Mouse (Mus musculus) hindbrain, embryonic 14.5 days (tissue): ENCODE measurements at regions not wholly inside any gene's neighbourhood (a gene's known extent, or its start where the extent isn't known, plus 50 kb on each side); places are given as distances from the start of the nearest gene placed in this dataset.

Experiments used
- ATAC-seq: fragments of 200-750 bp; cut with Nextera tagmentation; 2 replicates; pipeline ENCODE4 v1.8.0; 2017; ENCODE audit warnings: moderate number of reproducible peaks, mild to moderate bottlenecking, moderate TSS enrichment, moderate library complexity; ENCODE audit not compliant: low FRiP score
- DNase-seq: peaks from one replicate; pipeline ENCODE4 v3.0.0-alpha.2; 2015; ENCODE audit warnings: low spot score
- H3K27ac ChIP-seq: fragments of 300-500 bp; sonication (generic); 2 replicates; pipeline ENCODE4 v1.5.1; 2014; ENCODE audit warnings: mild to moderate bottlenecking, moderate library complexity
- H3K27me3 ChIP-seq: fragments of 300-500 bp; sonication (generic); 2 replicates; pipeline ENCODE4 v1.6.1; 2014; ENCODE audit warnings: mild to moderate bottlenecking, low read length, mixed read lengths; ENCODE audit not compliant: control insufficient read depth, insufficient read depth
- H3K36me3 ChIP-seq: fragments of 300-500 bp; sonication (generic); replicated peaks from 2 replicates; pipeline ENCODE4 v1.6.1; 2014; ENCODE audit not compliant: control insufficient read depth, insufficient read depth
- H3K4me1 ChIP-seq: fragments of 300-500 bp; sonication (generic); replicated peaks from 2 replicates; pipeline ENCODE4 v1.6.1; 2014; ENCODE audit warnings: antibody characterized with exemption, low read length, mixed read lengths; ENCODE audit not compliant: control insufficient read depth, insufficient read depth
- H3K4me2 ChIP-seq: fragments of 300-500 bp; sonication (generic); replicated peaks from 2 replicates; pipeline ENCODE4 v1.6.1; 2014; ENCODE audit warnings: mild to moderate bottlenecking, moderate library complexity
- H3K4me3 ChIP-seq: fragments of 300-500 bp; sonication (generic); replicated peaks from 2 replicates; pipeline ENCODE4 v1.5.1; 2014; ENCODE audit warnings: mild to moderate bottlenecking, low read length
- H3K9ac ChIP-seq: fragments of 300-500 bp; sonication (generic); 2 replicates; pipeline ENCODE4 v1.6.1; 2014
- H3K9me3 ChIP-seq: fragments of 300-500 bp; sonication (generic); 2 replicates; pipeline ENCODE4 v1.6.1; 2016; ENCODE audit warnings: low read length; ENCODE audit not compliant: control insufficient read depth
- WGBS: fragments of 180-500 bp; shearing (Covaris S2); extraction: QIAGEN DNeasy Blood & Tissue Kit; methylation state at CpG from one replicate; pipeline ENCODE4 v1.1.7; 2014; 5-methylcytosine and 5-hydroxymethylcytosine counted together

DNA sequence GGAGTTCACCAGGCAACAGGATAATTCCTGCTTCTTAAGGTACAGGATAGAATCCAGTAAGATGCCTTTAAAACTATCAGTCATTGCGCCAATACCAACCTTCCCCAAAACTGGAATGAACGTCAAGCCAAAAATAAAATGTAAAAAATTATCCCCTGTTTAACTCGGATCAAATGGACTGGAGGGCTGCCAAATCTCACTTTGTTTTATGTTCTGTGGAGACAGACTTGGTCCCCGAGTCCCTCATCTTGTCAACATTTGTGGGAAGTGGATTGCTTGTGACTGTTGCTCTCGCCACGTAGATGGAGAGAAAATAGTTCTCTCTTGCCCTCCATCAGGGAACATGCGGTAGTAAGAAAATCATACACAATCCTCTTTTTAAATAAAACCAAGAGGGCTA is 322.4 kb downstream of the Hlx start:
- no peak overlapping the region for H3K27ac ChIP-seq
- no peak for ATAC-seq
- no peaks in the 10 kb centered on the region for H3K36me3 ChIP-seq
- no peaks in the 10 kb centered on the region for H3K9me3 ChIP-seq
- H3K27me3 ChIP-seq = no peaks in the 10 kb centered on the region
- H3K9ac ChIP-seq = no peak overlapping the region
- WGBS = 82% methylated on average over 7 of the region's 7 CpGs
- no peak overlapping the region for H3K4me3 ChIP-seq
- H3K4me2 ChIP-seq = no peak overlapping the region
- H3K4me1 ChIP-seq = no peaks in the 10 kb centered on the region
- no peak for DNase-seq

DNA sequence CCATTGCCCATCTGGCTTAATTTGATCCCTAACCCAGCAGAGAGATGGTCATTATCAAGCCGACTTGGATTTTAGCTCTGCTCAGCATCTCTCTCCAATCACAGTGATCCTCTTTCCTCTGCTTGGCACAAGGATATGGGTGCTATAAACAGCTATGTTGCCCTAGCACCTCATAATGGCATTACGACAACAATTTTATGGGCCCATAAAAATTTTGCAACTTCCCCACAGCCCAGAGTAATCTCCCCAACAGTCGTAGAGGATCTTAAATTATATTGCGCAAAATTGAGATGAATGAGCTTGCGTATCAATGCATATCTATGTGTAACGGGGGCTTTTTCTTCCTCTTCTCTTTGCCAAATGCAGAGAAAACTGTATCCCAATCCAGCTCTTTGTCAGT is 329.4 kb downstream of the Hlx start:
- no peaks in the 10 kb centered on the region for H3K36me3 ChIP-seq
- H3K27me3 ChIP-seq = no peaks in the 10 kb centered on the region
- 89% methylated on average over 6 of the region's 6 CpGs for WGBS
- H3K4me2 ChIP-seq = no peak overlapping the region
- H3K27ac ChIP-seq = no peak overlapping the region
- no peaks in the 10 kb centered on the region for H3K4me1 ChIP-seq
- no peaks in the 10 kb centered on the region for H3K9me3 ChIP-seq
- DNase-seq = no peak
- no peak overlapping the region for H3K9ac ChIP-seq
- no peak overlapping the region for H3K4me3 ChIP-seq
- ATAC-seq = no peak

DNA sequence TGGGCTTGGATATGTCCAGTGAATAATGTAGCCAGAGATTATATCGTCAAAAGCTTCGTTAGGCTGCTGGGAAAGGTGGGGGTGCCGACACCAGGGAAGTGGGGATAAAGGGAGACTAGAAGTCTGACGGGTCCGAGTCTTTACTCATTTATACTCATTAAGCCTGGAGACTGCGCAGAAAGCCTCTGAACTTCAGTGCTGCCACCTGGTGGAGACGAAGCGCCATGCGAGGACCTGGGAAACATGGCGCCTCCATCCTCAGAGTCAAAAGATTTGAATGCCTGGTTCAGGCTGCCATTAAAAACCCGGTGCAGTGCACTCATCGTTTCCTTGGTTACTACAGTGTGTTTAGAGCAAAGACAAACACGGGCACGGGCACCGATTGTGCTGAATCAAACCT is 337.2 kb downstream of the Hlx start:
- Histone ChIP-seq H3K27me3 (no peaks in the 10 kb centered on the region), H3K27ac (no peak overlapping the region), H3K4me3 (no peak overlapping the region), H3K9me3 (no peaks in the 10 kb centered on the region), H3K36me3 (no peaks in the 10 kb centered on the region), H3K4me1 (0 out of 2 replicates have a peak, but pooled peaks cover 5% of the 10 kb centered on the region), H3K4me2 (no peak overlapping the region), H3K9ac (no peak overlapping the region)
- ATAC-seq (no peak), DNase-seq (peak; percentile 66)
- WGBS = 58% methylated on average over 15 of the region's 15 CpGs

DNA sequence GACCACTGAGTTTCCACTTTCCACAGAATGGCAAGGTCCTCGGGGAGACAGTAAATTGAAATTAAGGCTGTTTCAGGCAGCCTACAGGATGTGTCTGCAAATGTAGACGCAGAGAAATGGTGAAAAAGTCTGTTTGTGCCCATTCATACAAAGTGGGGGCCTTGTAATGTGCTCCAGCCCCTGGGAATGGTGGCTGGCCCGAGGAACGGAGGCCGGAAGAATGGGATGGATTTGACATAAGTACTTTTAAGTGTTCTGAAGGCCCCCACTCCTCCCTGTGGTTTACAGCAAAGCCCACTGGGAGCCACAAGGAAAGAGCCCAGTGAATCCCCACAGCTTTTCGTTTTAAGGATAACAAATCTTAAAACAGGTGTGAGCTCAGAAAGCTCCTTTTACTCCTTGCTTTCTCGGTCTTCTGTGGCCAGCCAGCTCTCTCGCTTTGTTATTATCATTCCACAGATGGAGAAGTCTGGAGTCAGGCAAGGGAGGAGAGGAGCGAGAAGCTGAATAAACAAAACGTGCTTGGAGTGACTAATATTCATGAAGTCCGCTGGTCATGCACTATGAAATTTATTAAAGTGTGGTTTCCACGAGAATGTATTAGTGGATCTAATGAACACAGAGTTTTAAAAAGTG is 337.7 kb downstream of the Hlx start:
- Histone ChIP-seq H3K27me3 (no peaks in the 10 kb centered on the region), H3K4me3 (no peak overlapping the region), H3K27ac (no peak overlapping the region), H3K9ac (no peak overlapping the region), H3K4me1 (0 out of 2 replicates have a peak, but pooled peaks cover 5% of the 10 kb centered on the region), H3K36me3 (no peaks in the 10 kb centered on the region), H3K9me3 (no peaks in the 10 kb centered on the region), H3K4me2 (no peak overlapping the region)
- WGBS = 82% methylated on average over 12 of the region's 12 CpGs
- DNase-seq (no peak), ATAC-seq (no peak)

DNA sequence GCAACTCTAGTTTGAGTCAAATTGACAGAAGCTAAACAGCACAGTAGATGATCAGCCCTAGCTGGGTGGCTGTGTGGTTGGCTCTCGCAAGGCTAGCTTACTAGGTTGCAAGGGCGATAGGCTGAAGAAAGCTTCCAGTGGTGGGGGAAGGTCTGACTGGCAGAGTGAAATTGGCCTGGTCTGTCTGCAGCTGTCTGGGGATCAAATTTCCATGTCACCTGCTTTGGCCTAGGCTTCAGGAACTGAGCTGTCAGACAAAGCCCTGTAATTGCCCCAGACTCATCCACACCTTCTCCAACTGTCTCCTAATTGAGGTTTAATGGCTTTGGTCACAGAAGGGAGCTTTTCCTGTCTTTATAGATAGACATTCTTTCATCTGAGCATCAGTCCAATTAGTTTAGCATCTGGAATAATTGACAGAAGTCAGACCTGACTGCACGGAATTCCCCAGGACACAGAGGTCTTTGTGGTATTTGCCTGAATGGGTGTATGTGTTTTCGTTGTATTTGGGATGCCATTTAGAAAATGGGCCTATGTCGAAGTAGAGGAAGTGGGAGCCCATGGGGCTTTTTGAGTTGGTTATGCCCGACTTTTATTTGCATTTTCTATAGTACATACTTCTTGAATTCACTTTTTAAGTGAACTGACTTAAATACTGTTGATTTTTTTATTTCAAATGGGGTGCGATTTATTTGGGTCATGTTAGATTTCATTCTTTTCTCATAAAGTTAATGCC is 348.2 kb downstream of the Hlx start:
- Histone ChIP-seq H3K36me3 (no peaks in the 10 kb centered on the region), H3K9ac (no peak overlapping the region), H3K9me3 (no peaks in the 10 kb centered on the region), H3K4me3 (no peak overlapping the region), H3K27me3 (no peaks in the 10 kb centered on the region), H3K4me2 (no peak overlapping the region), H3K4me1 (no peaks in the 10 kb centered on the region), H3K27ac (no peak overlapping the region)
- DNase-seq (no peak), ATAC-seq (no peak)
- 86% methylated on average over 7 of the region's 7 CpGs for WGBS

DNA sequence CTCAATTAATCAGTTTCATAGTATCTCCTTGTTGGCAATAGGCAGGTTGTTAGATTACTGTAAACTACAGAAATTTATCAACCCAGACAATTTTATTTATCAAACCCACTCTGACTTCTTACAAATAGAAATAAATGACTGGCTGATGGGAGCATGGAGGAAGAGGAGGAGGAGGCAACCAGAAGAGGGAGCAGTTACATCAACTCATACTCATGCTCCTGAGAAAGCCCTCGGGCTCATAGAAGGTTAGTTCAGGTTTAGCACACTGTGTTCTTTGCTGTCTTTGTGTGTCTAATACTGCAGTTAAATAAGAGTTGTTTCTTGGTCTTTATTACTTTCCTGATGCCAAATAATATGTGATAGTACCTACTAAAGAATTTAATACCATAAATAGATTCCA is 344.6 kb upstream of the 1700056E22Rik start:
- no peak overlapping the region for H3K27ac ChIP-seq
- H3K36me3 ChIP-seq = no peaks in the 10 kb centered on the region
- peaks cover 6% of the 10 kb centered on the region; the same call in 1 of the 2 replicates for H3K9me3 ChIP-seq
- no peaks in the 10 kb centered on the region for H3K27me3 ChIP-seq
- no peaks in the 10 kb centered on the region for H3K4me1 ChIP-seq
- H3K4me3 ChIP-seq = no peak overlapping the region
- 94% methylated on average over 1 of the region's 1 CpGs for WGBS
- DNase-seq = no peak
- no peak overlapping the region for H3K4me2 ChIP-seq
- no peak for ATAC-seq
- H3K9ac ChIP-seq = no peak overlapping the region

DNA sequence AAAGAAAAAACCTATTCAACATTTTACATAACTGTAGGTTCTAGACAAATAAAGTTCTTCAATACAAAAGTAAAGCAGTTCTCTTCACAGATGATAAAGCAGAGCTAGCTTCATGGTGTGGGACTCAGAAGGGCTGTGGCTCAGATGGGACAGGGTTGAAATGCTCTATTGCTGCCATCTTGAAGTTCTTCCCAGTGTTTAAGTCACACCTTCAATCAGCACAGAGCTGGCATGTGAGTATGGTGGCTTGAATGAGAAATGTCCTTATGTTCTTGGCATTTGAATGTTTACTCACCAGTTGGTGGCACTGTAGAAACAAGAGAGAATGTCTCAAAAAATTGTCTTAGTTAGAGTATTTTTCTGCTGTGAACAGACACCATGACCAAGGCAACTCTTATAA is 330.9 kb upstream of the 1700056E22Rik start:
- DNase-seq (no peak), ATAC-seq (no peak)
- H3K4me2 ChIP-seq = no peak overlapping the region
- H3K27me3 ChIP-seq = no peaks in the 10 kb centered on the region
- no peak overlapping the region for H3K4me3 ChIP-seq
- H3K36me3 ChIP-seq = no peaks in the 10 kb centered on the region
- H3K27ac ChIP-seq = no peak overlapping the region
- no peaks in the 10 kb centered on the region for H3K4me1 ChIP-seq
- H3K9ac ChIP-seq = no peak overlapping the region
- H3K9me3 ChIP-seq = no peaks in the 10 kb centered on the region

DNA sequence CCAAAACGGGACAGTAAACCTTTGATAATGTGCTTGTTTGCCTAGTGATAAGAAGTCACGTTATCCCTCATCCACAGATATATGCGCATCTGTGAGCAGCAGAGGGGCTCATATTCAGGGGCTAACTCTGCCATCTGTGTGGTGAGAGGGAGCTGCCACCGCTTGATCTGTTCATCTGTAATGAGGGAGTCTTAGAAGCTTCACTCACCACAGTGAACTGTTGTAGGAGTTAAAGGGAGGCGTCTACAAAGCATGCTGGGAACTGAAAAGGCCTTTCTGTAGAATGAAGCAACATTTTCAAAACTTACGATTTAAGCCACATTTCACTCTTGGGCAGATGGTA is 324.1 kb upstream of the 1700056E22Rik start:
- Histone ChIP-seq H3K27me3 (no peaks in the 10 kb centered on the region), H3K4me2 (no peak overlapping the region), H3K4me1 (no peaks in the 10 kb centered on the region), H3K9me3 (no peaks in the 10 kb centered on the region), H3K9ac (no peak overlapping the region), H3K36me3 (no peaks in the 10 kb centered on the region), H3K27ac (no peak overlapping the region), H3K4me3 (no peak overlapping the region)
- DNase-seq = no peak
- WGBS = 83% methylated on average over 6 of the region's 6 CpGs
- ATAC-seq = no peak

DNA sequence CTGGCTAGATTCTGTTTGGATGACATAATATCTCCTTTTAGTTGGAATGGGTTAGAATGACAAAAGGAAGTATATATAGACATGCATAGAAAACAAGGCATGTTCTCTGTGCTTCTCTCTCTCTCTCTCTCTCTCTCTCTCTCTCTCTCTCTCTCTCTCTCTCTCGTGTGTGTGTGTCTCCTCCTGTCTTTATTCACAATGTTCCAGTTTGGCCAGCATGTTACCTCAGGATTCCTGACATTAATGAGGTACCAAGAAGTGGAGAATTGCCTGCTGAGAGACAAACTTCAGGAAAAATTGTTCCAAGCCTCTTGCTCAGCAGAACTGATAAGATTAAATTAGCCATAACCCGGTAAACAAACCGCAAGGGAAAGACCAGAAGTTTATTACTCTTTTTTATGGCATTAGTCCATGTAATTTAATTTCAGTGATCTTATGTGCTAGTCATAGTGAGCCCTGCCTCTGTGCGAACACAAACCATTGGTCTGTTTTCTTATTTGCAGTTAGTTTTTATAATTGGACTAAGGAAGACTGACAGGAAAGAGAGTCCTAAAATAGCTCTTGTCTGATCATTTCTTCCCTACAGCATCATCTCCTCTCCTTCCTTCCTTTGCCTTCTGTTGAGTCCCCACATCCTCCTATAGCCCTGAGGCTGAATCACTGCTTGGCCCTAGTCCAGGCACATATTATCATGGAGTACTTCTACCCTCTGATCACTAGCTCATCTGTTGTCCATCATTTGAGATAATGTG is 323.5 kb upstream of the 1700056E22Rik start:
- 79% methylated on average over 4 of the region's 4 CpGs for WGBS
- Histone ChIP-seq H3K27me3 (no peaks in the 10 kb centered on the region), H3K4me1 (no peaks in the 10 kb centered on the region), H3K9me3 (no peaks in the 10 kb centered on the region), H3K9ac (no peak overlapping the region), H3K4me2 (no peak overlapping the region), H3K36me3 (no peaks in the 10 kb centered on the region), H3K4me3 (no peak overlapping the region), H3K27ac (no peak overlapping the region)
- DNase-seq = no peak
- no peak for ATAC-seq
